Mouse (Mus musculus) hindbrain, embryonic 11.5 days (tissue): Measurements from ENCODE around the gene Atf7. TPM values are rescaled to one million over a fixed set of nuclear protein-coding genes. Genes with fewer than 3 reads are reported as not detected.

Experiments used
- ATAC-seq: fragments of 200-750 bp; cut with Nextera tagmentation; 2 replicates; pipeline ENCODE4 v1.8.0; 2017; ENCODE audit warnings: mild to moderate bottlenecking, moderate TSS enrichment, moderate library complexity; ENCODE audit not compliant: low FRiP score
- DNase-seq: peaks from one replicate; pipeline ENCODE4 v3.0.0-alpha.2; 2015; ENCODE audit warnings: low spot score
- H3K27ac ChIP-seq: fragments of 300-500 bp; sonication (generic); 2 replicates; pipeline ENCODE4 v1.5.1; 2014; ENCODE audit warnings: mild to moderate bottlenecking, low read depth, low read length
- H3K27me3 ChIP-seq: fragments of 300-500 bp; sonication (generic); 2 replicates; pipeline ENCODE4 v1.6.1; 2014; ENCODE audit warnings: mild to moderate bottlenecking, low read length, moderate library complexity, mixed read lengths; ENCODE audit not compliant: control insufficient read depth, insufficient read depth
- H3K36me3 ChIP-seq: fragments of 300-500 bp; sonication (generic); 2 replicates; pipeline ENCODE4 v1.6.1; 2014; ENCODE audit warnings: mild to moderate bottlenecking, low read length, moderate library complexity, mixed read lengths; ENCODE audit not compliant: control insufficient read depth, insufficient read depth
- H3K4me1 ChIP-seq: fragments of 300-500 bp; sonication (generic); replicated peaks from 2 replicates; pipeline ENCODE4 v1.6.1; 2014; ENCODE audit warnings: low read length, mixed read lengths; ENCODE audit not compliant: control insufficient read depth, insufficient read depth
- H3K4me2 ChIP-seq: fragments of 300-500 bp; sonication (generic); replicated peaks from 2 replicates; pipeline ENCODE4 v1.6.1; 2014; ENCODE audit warnings: mild to moderate bottlenecking, low read depth, low read length
- H3K4me3 ChIP-seq: fragments of 300-500 bp; sonication (generic); 2 replicates; pipeline ENCODE4 v1.5.1; 2014; ENCODE audit warnings: low read depth, low read length
- H3K9ac ChIP-seq: fragments of 300-500 bp; sonication (generic); 2 replicates; pipeline ENCODE4 v1.6.1; 2014; ENCODE audit warnings: low read depth, low read length
- H3K9me3 ChIP-seq: fragments of 300-500 bp; sonication (generic); 2 replicates; pipeline ENCODE4 v1.6.1; 2016; ENCODE audit warnings: low read length; ENCODE audit not compliant: control insufficient read depth
- WGBS: fragments of 180-500 bp; shearing (Covaris S2); extraction: QIAGEN DNeasy Blood & Tissue Kit; methylation state at CpG from one replicate; pipeline ENCODE4 v1.1.7; 2014; 5-methylcytosine and 5-hydroxymethylcytosine counted together
- polyA plus RNA-seq: library from polyadenylated mRNA; unstranded; fragments of >200 nt; fragmentation: Nextera tagmentation; extraction: Ambion mirVana; gene quantifications from 2 replicates; pipeline ENCODE4 v1.2.1, GENCODE M21; 2014

Gene Atf7
- polyA plus RNA-seq: 14.7 and 15.5 TPM in 2 replicates

DNA sequence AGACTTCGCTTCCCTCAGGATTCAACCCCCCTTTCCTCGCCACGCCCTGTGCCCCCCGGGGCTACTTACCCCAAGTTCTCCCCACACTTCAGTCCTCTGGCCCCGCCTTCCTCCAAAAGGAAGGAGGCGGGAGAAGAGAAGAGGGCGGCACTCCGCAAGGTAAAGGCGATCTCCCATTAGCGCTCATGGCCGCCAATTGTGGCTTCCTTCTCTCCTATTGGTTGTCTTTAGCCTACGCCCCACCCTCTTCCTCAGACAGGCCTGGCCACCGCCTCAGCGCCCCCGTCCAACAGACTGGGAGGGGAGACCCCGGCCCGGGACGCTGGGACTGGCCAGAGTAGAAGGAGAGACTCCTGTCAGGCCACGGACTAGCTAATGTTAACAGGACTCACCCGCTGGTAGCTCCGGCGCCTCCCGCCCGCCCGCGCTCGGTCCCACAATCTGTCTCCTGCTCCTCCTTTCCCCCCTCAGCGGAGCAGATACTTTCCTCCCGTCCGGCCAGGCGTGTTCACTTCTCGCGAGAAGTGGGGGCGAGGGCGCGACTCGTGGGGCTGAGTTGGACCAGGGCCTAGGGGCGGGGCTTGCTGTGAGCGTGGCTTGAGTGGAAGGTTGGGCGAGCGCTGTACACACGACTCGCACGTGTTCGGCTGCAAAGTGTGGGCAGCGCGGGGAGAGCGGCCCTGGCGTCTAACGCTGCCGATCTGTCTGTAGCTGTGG is at the start of gene Atf7, which contains the start of gene Gm28047:
Atf7 (minus strand) TSS at position 495 of the 717 bp plus-strand sequence.
Gm28047 (minus strand) TSS at position 98 of the 717 bp plus-strand sequence.
- ATAC-seq: peak; percentile 100
- peak within 1 kb of the TSS; percentile 76 for H3K4me2 ChIP-seq
- H3K9ac ChIP-seq: peak within 1 kb of the TSS; percentile 84
- H3K27ac ChIP-seq: peak within 1 kb of the TSS; percentile 97
- H3K4me3 ChIP-seq: peak within 1 kb of the TSS; percentile 63
- no peaks in the 10 kb centered on the region for H3K36me3 ChIP-seq
- peak; percentile 99 for DNase-seq
- no peaks in the 10 kb centered on the region for H3K27me3 ChIP-seq
- peaks cover 3% of the 10 kb centered on the region; the same call in 1 of the 2 replicates for H3K4me1 ChIP-seq
- no peaks in the 10 kb centered on the region for H3K9me3 ChIP-seq
- WGBS: under 1% methylated on average over 47 of the region's 51 CpGs

DNA sequence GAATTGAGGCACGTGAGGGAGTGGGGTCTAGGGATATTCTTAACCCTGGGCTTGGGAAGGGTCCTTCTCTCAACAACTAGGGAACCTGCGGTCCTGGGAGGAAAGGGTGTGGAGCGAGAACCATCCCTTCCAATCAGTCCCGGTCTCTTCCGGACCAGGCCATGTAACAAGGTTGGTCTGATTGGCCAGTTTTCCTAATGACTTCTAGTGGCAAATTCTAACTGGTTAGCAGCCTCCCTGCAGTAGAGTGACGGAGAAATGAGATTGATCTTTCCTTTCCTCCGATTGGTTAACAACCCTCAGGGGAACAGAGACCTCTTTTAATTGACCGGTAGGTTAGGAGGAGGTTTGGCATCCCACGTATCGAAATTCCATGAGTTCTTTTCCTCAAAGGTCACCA is 48.3 kb upstream of the Atf7 start:
- 4% methylated on average over 10 of the region's 10 CpGs for WGBS
- no peak overlapping the region for H3K9ac ChIP-seq
- H3K27ac ChIP-seq: peak overlapping the region; percentile 99
- peaks cover 8% of the 10 kb centered on the region; the same call in 1 of the 2 replicates for H3K4me1 ChIP-seq
- H3K36me3 ChIP-seq: no peaks in the 10 kb centered on the region
- H3K4me3 ChIP-seq: no peak overlapping the region
- ATAC-seq (peak; percentile 38), DNase-seq (peak; percentile 71)
- H3K4me2 ChIP-seq: peak overlapping the region; percentile 61
- no peaks in the 10 kb centered on the region for H3K27me3 ChIP-seq
- H3K9me3 ChIP-seq: no peaks in the 10 kb centered on the region

DNA sequence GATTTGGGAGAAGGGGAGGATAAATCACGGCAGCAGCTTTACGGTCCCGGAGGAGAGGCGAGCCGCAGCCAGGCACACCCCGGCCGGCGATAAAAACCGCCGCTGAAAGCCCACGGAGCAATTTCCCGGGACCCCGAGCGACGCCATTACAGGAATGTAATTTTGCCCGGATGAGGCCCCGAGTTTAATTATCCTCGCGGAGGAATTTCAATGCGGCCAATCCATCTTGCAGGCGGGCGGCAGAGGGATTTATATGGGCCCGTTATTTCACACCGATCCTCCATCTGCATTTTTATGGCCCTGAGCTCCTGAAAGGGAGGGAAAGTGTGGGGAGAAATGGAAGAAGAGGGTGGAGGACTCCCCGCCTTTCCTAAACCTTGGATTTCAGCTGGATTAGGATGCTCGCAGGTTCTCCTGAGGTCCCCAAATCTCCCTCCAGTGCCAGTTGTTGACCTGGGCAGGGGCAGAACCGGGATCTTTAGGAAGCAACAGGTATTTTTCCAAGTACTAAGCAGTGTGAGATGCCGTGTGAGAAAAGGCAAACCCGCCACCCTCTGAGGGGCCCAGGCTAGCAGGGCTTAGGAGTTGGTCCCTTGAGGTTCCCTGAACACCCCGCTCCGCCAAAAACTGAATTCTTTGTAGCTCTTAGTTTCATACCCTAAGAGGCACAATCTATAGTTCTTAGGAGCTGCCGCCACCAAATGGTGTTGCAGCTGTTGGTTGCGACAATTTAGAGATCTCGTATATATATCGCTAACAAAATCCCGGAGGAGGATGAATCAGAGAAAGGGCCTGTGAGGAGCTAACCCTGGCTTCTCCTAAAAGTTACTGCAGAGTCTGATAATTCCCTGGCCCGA is 47.2 kb upstream of the Atf7 start, which contains the start of gene Atp5g2:
Atp5g2 (minus strand) TSS at position 138 of the 857 bp plus-strand sequence.
- H3K9ac ChIP-seq: peak within 1 kb of the TSS; percentile 93
- H3K4me1 ChIP-seq: peaks cover 8% of the 10 kb centered on the region; the same call in 1 of the 2 replicates
- no peaks in the 10 kb centered on the region for H3K9me3 ChIP-seq
- peak within 1 kb of the TSS; percentile 42 for H3K4me3 ChIP-seq
- H3K27ac ChIP-seq: peak within 1 kb of the TSS; percentile 99
- no peaks in the 10 kb centered on the region for H3K27me3 ChIP-seq
- ATAC-seq: no peak
- peak; percentile 74 for DNase-seq
- H3K4me2 ChIP-seq: peak within 1 kb of the TSS; percentile 61
- 4% methylated on average over 37 of the region's 37 CpGs for WGBS
- no peaks in the 10 kb centered on the region for H3K36me3 ChIP-seq

DNA sequence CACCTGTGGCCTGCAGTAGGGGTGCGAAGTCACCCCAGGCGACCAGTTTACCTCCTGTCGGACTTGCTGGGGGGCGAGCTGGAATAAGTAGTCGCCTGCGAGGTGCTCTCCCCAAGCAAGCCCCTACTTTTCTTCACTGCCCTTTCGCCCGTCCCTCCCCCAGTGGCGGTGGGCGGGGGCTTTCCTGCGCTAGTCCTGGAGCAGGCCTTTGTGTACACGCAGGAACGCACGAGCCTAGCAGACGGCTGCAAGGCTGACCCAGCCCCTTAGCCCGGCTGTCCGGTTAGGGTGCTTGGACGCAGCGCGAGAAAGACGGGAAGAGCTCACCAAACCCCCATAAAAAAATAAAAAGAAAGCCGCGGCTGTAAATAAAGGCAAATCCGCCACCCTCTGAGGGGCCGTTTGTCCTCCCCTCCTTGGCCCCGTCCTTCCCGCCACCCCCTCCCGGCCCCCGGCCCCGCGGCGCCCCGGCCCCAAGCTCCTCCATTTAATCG is 46.5 kb upstream of the Atf7 start:
- H3K27me3 ChIP-seq: no peaks in the 10 kb centered on the region
- ATAC-seq (peak; percentile 77), DNase-seq (peak; percentile 86)
- H3K36me3 ChIP-seq: peaks cover 2% of the 10 kb centered on the region; the same call in 1 of the 2 replicates
- peak overlapping the region; percentile 61 for H3K4me2 ChIP-seq
- peak overlapping the region; percentile 99 for H3K27ac ChIP-seq
- H3K4me3 ChIP-seq: peak overlapping the region; percentile 42
- peaks cover 8% of the 10 kb centered on the region; the same call in 1 of the 2 replicates for H3K4me1 ChIP-seq
- H3K9ac ChIP-seq: peak overlapping the region; percentile 93
- WGBS: 0% methylated on average over 32 of the region's 34 CpGs
- no peaks in the 10 kb centered on the region for H3K9me3 ChIP-seq

DNA sequence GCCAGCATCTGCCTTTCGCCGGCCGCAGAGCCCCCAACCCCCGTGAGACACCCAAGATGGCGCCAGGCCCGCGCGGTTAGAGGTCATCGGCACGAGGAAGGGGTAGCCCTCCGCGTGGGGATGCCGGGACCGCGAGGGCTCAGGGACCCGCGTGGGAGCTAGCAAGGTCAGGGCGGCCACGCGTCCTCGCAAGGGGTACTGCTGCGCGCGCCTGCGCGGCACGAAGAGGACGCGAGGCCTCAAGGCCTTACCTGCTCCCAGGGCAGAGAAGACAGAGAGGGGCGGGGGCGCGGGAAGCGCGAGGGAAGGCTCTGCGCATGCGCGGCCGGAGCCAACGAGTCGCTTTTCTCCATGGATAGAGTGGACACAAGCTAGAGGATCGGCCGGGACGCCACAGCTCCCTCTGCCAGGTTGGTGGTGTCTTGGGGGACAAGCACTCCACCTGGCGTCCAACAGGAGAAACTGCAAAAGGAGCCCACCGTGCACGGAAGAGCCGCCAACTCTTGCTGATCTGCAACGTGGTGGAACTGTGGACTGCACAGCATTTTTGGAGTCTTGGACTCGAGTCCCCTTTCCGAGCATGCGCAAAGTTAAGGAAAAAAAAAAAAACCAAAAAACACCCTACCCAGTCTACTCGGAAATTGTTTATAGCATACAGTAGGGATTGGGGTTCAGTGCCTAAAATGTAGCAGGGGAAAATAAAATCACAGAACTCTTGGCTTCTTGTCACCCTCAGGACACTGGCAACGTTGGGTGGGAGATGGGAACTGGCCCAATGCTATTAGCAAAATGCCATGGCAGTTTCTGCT is 45.7 kb upstream of the Atf7 start:
- peaks cover 8% of the 10 kb centered on the region; the same call in 1 of the 2 replicates for H3K4me1 ChIP-seq
- no peaks in the 10 kb centered on the region for H3K27me3 ChIP-seq
- DNase-seq: peak; percentile 99
- H3K4me2 ChIP-seq: peak overlapping the region; percentile 72
- peaks cover 2% of the 10 kb centered on the region; the same call in 1 of the 2 replicates for H3K36me3 ChIP-seq
- H3K9me3 ChIP-seq: no peaks in the 10 kb centered on the region
- peak overlapping the region; percentile 97 for H3K9ac ChIP-seq
- peak overlapping the region; percentile 99 for H3K27ac ChIP-seq
- peak; percentile 91 for ATAC-seq
- peak overlapping the region; percentile 63 for H3K4me3 ChIP-seq
- under 1% methylated on average over 53 of the region's 53 CpGs for WGBS

DNA sequence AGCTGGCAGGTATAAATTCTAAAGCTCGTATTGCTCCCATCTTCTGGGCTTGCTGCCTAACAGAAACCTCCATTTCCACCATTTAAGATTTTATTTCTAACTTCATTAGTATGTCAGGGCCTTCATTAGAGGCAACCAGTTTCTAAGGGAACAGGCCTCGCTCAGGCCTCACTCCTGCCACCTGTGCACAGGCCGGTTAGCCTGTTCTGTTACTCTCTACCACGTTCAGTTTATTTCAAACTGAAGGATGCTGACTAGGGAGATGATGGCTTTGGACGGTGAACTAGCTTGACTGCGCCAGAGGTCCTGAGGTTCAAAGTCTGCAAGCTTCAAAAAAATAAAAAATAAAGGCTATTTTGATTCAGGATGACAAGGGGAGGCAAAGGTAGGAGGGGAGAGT is 45.0 kb upstream of the Atf7 start:
- WGBS: 13% methylated on average over 6 of the region's 6 CpGs
- no peaks in the 10 kb centered on the region for H3K27me3 ChIP-seq
- no peaks in the 10 kb centered on the region for H3K9me3 ChIP-seq
- H3K4me2 ChIP-seq: peak overlapping the region; percentile 72
- DNase-seq (no peak), ATAC-seq (no peak)
- H3K9ac ChIP-seq: peak overlapping the region; percentile 97
- H3K27ac ChIP-seq: peak overlapping the region; percentile 79
- H3K4me3 ChIP-seq: peak overlapping the region; percentile 63
- peaks cover 5% of the 10 kb centered on the region; the same call in 1 of the 2 replicates for H3K36me3 ChIP-seq
- H3K4me1 ChIP-seq: peaks cover 8% of the 10 kb centered on the region; the same call in 1 of the 2 replicates

DNA sequence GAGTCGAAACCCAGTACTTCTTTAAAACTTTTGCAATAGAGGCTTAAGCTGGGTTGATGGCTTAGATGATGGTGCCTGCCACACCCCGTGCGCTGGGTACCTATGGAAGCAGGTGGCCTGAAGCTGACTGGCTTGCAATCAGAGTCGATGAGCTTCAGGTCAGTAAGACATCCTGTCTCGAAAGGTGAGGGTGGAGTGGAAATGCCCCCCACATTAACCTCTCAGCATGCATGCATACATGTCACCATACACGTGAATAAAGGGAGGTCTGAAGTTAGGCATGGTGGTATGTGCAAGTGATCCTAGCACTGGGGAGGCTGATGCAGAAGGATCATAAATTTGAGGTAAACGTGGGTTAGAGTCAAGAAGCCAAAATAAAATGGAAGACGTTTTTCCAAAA is 44.3 kb upstream of the Atf7 start:
- Histone ChIP-seq H3K4me3 (no peak overlapping the region), H3K27ac (no peak overlapping the region), H3K4me2 (no peak overlapping the region; the same call in 1 of the 2 replicates), H3K4me1 (peaks cover 8% of the 10 kb centered on the region; the same call in 1 of the 2 replicates), H3K36me3 (peaks cover 5% of the 10 kb centered on the region), H3K9ac (no peak overlapping the region), H3K27me3 (no peaks in the 10 kb centered on the region), H3K9me3 (no peaks in the 10 kb centered on the region)
- WGBS: 91% methylated on average over 8 of the region's 8 CpGs
- ATAC-seq (no peak), DNase-seq (no peak)

DNA sequence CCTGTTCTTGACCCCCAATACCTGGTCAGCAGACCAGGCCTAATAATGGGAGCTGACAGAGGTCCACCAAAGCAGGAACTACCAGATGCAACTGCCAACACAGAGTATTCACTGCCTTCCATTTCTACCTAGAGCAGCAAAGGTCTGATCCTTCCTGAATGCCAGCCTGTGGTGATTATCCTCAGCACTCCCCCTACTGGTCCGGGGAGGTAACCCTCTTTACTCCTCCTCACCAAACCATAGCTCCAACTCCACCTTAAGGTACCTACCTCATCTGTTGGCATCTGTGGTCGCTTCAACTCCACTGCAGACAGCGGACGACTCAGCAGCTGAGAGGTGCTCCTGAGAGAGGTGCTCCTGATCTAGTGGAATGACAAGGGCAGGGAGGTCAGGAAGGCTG is 40.2 kb upstream of the Atf7 start:
- H3K4me1 ChIP-seq: no peaks in the 10 kb centered on the region; the same call in 1 of the 2 replicates
- H3K9ac ChIP-seq: no peak overlapping the region
- no peak overlapping the region for H3K4me3 ChIP-seq
- H3K9me3 ChIP-seq: no peaks in the 10 kb centered on the region
- peak; percentile 68 for DNase-seq
- H3K27ac ChIP-seq: no peak overlapping the region
- no peak for ATAC-seq
- peaks cover 17% of the 10 kb centered on the region for H3K36me3 ChIP-seq
- WGBS: 50% methylated on average over 4 of the region's 4 CpGs
- H3K4me2 ChIP-seq: no peak overlapping the region
- H3K27me3 ChIP-seq: no peaks in the 10 kb centered on the region
